Mouse (Mus musculus) right cerebral cortex, postnatal 25 days (tissue): ENCODE data around the gene Efnb3.

ENCODE experiments used
- DNase-seq: peaks from one replicate; pipeline ENCODE4 v3.0.0; 2022

The Efnb3 gene

GRCm38 (mm10) chr11:69582230-69582805, 22.3 kb upstream of the Efnb3 start:
- no peak for DNase-seq

DNA sequence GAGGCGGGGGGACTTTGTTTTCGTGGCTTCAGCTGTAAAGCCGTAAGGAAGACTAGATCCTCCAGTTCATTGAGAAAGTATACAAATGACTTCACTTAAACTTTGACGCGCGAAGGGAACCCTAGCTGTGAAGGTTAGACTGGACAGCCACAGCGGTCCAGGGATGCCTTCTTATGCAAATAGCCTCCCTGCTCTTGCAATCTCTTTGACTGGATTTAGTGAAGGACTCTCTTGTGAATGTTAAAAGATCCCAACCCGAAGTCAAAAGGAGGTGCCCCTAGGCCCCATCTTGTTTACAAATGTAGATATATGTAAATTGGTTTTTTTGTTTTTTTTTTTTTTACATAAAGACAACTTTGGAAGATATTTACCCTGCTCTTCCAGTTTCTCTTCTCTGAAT, 21.8 kb upstream of the Efnb3 start:
- no peak for DNase-seq

- DNase-seq: peak; percentile 91
These were observed 21.2 kb upstream of the Efnb3 start for GRCm38 (mm10) chr11:69581147-69581688.

- no peak for DNase-seq
These were observed 20.7 kb upstream of the Efnb3 start for GRCm38 (mm10) chr11:69580572-69581146.

- DNase-seq: peak; percentile 84
These were observed 20.1 kb upstream of the Efnb3 start, which contains the start of the genes Wrap53 and Trp53 for GRCm38 (mm10) chr11:69580091-69580514. Gene Wrap53 (minus strand): TSS chr11:69580255. Gene Trp53 (plus strand): TSS chr11:69580359.

GRCm38 (mm10) chr11:69579128-69580017, 19.4 kb upstream of the Efnb3 start:
- DNase-seq: peak; percentile 96

GRCm38 (mm10) chr11:69578301-69578700, 18.3 kb upstream of the Efnb3 start:
- no peak for DNase-seq

DNA sequence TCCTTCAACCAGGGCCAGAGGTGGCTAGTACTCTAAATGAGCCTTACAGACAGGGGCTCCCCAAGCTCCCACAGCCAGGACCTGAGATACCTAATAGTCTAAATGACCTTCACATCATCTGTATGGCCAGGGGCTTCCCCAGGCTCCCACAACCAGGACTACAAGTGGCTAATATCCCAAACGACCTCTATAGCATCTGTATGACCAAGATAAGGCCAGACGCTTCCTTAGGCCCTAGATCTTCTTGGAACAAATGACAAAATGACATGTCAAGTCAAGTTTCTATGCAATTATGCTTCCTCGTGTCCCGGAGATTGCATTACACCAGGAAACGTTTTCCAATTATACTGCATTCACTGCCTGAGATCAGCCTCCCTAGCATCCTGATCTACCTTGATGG, 16.3 kb upstream of the Efnb3 start:
- no peak for DNase-seq

- no peak for DNase-seq
These were observed 15.2 kb upstream of the Efnb3 start for GRCm38 (mm10) chr11:69575220-69575619.

DNA sequence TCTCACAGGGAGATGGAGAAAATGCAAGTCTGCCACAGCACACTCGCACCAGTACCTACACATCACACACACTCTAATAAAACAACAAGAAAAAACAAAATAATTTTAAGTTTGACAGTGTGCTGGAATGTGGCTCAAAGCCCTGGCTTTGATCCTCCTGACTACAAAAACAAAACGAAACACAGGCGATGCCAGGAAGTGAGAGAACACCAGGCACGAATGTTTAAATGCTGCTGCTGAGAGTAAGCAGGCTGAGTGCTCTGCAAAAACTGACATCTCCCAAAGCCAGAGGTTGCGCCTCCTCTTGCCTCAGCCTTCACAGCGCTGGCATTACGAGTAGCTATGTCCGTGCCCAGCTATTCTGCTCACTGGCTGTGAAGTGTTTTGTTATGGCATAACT, 5.1 kb upstream of the Efnb3 start:
- DNase-seq: no peak

GRCm38 (mm10) chr11:69564391-69564790, 4.4 kb upstream of the Efnb3 start:
- no peak for DNase-seq

DNA sequence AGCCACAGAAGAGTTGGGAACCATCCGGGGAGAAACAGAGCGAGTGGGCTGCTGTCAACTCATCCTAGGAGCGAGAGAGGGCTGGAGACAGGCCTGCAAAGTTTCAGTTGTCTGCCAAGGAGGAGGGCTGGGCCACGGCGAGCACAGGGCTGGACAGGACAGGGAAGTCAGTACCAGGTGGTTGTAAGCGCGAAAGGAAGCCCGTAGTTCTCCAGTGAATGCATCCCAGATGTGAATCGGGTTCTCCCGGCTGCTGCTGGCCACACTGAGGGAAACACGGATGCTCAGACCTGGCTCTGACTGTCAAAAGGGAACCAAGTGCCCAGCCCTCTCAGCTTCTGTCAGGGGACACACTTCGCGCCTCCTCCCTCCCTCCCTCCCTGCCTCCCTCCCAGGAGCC, 3.4 kb upstream of the Efnb3 start:
- DNase-seq: no peak

DNA sequence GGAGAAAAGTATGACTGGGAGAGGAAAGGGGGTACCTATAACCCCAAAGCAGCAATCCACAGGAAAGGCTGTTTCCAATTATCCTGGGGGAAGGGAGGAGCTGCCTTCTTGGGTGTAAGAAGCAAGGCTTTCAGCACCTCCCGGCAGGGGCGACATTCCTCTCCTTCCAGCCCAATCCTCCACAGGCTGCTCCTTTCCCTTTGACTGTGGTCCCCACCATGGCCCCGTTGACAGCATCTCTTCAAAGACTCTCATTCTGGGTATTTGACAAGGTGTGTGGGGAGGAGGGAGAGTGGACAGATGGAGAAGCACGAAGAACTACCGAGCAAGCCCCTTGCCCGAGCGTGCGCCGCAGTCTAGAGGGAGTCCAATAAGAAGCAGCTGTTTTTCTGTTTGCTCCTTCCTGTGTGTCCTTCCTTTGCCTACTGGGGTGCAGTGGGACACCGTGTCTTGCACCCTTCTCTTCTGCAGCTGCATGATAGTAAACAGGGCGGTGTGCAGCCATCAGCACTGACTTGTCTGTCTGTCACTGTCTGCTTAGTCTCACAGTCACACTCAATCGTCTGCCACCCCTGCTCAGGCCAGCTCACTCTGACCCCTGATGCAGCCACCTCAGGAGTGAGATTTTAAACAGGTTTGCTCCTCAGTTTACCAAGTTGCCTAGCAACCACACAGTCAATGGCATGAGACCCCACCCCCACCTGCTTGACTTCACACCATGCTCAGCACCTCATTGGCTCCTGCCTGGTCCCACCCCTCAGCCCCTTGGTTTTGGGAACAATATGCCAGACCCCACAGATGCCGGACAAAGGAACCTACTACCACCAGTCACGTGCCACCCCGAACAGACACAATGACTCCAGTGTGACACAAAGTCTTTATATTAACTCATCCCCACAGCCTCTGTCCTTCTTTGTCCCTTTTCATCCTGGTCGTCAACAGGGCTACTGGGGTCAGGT, 1.2 kb upstream of the Efnb3 start:
- DNase-seq: no peak

DNA sequence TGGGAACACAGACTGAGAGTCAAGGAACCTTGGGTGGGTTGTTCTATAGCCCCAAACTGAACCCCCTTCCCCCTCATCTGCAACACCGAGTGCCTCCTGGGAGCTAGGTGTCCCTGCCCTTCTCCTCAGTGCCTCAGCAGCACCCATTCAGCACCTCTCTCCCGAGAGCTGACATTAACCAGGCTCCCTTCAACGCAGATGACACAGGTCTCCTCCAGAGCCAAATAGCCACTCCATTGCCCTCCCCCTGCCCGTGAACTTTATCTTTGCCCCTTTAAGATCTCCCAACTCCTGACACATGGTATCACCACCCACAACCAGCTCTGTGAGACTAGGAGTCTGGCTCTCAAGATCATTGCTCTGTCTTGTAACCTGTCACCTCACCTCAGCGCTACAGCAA, 822 bp downstream of the Efnb3 start:
- DNase-seq: no peak

- DNase-seq: no peak
These were observed 1.2 kb downstream of the Efnb3 start for GRCm38 (mm10) chr11:69558756-69559155.

DNA sequence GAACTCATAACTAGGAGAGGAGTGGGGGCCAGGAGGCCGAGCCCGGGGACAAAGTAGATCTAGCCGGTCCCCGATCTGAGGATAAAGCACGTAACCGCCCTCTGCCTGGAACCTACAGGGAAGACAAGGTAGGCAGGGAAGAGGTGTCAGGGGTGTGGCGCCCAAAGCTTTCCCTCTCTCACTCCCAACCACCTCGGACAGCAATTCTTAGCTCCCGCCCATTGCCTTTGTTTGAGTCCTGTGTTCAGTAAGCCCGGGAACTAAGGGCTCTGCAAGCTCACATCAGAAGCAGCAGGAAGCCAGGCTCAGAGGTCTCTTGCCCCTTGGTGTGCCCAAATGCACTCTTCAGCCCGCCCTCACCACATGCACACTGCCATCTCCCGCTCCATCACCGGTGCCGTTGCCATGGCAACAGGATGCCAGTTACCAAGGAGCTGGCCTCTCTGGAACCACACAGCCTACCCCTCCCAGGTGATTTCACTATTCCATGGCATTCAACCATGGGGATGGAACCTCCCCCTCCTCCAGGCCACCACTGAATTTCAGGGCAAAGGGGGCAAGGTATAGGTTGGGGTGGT, 2.5 kb downstream of the Efnb3 start:
- no peak for DNase-seq

DNA sequence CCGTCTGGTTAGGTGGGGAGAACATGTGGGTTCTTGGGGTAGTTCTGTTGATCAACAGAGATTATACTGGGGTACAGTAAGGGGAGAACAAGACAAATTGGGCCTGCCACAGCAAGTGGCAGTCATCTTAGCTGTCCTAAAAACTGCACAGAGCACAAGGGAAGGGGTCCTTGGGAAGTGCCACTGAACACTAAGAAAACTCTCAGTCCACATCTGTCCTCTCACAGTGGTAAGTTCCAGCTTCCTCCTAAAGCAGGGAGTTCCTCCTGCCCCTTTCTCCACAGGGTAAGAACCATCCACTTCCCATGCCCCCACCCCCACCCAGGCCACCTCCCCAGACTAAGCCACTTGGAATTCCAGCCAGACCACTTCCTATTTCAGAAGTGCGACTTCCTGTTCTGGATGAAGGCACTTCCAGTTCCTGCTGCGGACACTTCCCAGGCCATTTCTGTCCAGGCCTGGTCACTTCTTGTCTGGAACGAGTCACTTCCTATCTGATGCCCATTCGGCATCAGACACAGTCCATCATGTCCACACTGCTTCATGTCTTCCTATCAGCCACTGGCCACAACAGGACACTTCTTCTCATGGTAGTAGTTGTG, 5.4 kb downstream of the Efnb3 start:
- DNase-seq: no peak

- DNase-seq: no peak
These were observed 6.7 kb downstream of the Efnb3 start for GRCm38 (mm10) chr11:69553341-69553721.

- DNase-seq: peak; percentile 66
These were observed 7.2 kb downstream of the Efnb3 start for GRCm38 (mm10) chr11:69552622-69553340.

- DNase-seq: no peak
These were observed 8.7 kb downstream of the Efnb3 start for GRCm38 (mm10) chr11:69551310-69551709.

- DNase-seq: no peak
These were observed 10.8 kb downstream of the Efnb3 start, which contains the start of gene Dnah2 for GRCm38 (mm10) chr11:69549060-69549656. Gene Dnah2 (minus strand): TSS chr11:69549110.
